Mouse (Mus musculus): ENCODE results near the gene Lpp. TPM values are rescaled to one million over a fixed set of nuclear protein-coding genes. Genes with fewer than 3 reads are reported as not detected.

The Lpp gene
- polyA plus RNA-seq, 1 experiment, result 18.7 TPM

GRCm38 (mm10) chr16:24723641-24724040, 330.3 kb downstream of the Lpp start:
- 92% methylated on average over 4 of the region's 4 CpGs for WGBS
- no peaks in the 10 kb centered on the region for H3K4me1 ChIP-seq (ENCODE audit: control insufficient read depth, insufficient read depth, low read length)
- TF ChIP-seq CTCF (IDR thresholded peaks at IDR 0.05; ENCODE audit: insufficient read depth, low read length) (no peak), POLR2A (IDR thresholded peaks at IDR 0.05; ENCODE audit: borderline replicate concordance, extremely low read depth, low read depth, low read length) (no peak)

GRCm38 (mm10) chr16:24732751-24733150, 339.4 kb downstream of the Lpp start:
- Histone ChIP-seq H3K4me3 (replicated peaks; ENCODE audit: extremely low read depth, low read depth, low read length) (no peak overlapping the region), H3K4me1 (ENCODE audit: control insufficient read depth, insufficient read depth, low read length) (peaks cover 4% of the 10 kb centered on the region; the same call in 1 of the 2 replicates)
- DNase-seq, result no peak
- TF ChIP-seq CTCF (IDR thresholded peaks at IDR 0.05; ENCODE audit: insufficient read depth, low read length) (no peak), POLR2A (IDR thresholded peaks at IDR 0.05; ENCODE audit: borderline replicate concordance, extremely low read depth, low read depth, low read length) (no peak)
- 30% methylated on average over 1 of the region's 1 CpGs for WGBS

More at GRCm38 (mm10) chr16:24723641-24724040, 330.3 kb downstream of the Lpp start:
- DNase-seq, result no peak
- no peak overlapping the region for H3K4me3 ChIP-seq (replicated peaks; ENCODE audit: extremely low read depth, low read depth, low read length)

- no peak for TF ChIP-seq CTCF (IDR thresholded peaks at IDR 0.05; ENCODE audit: insufficient read depth, low read length)
- Histone ChIP-seq H3K4me1 (ENCODE audit: control insufficient read depth, insufficient read depth, low read length) (peaks cover 4% of the 10 kb centered on the region), H3K4me3 (replicated peaks; ENCODE audit: extremely low read depth, low read depth, low read length) (no peak overlapping the region)
- DNase-seq, result no peak
- WGBS, result 84% methylated on average over 1 of the region's 1 CpGs
These were observed 340.0 kb downstream of the Lpp start for GRCm38 (mm10) chr16:24733321-24733720.

GRCm38 (mm10) chr16:24735754-24736153, 342.4 kb downstream of the Lpp start:
- WGBS, result 83% methylated on average over 2 of the region's 2 CpGs
- H3K4me1 ChIP-seq (ENCODE audit: control insufficient read depth, insufficient read depth, low read length), result peaks cover 4% of the 10 kb centered on the region
- H3K4me3 ChIP-seq (replicated peaks; ENCODE audit: extremely low read depth, low read depth, low read length), result no peak overlapping the region
- TF ChIP-seq POLR2A (IDR thresholded peaks at IDR 0.05; ENCODE audit: borderline replicate concordance, extremely low read depth, low read depth, low read length) (no peak), CTCF (IDR thresholded peaks at IDR 0.05; ENCODE audit: insufficient read depth, low read length) (no peak)
- DNase-seq, result no peak

- TF ChIP-seq CTCF (IDR thresholded peaks at IDR 0.05; ENCODE audit: insufficient read depth, low read length) (no peak), POLR2A (IDR thresholded peaks at IDR 0.05; ENCODE audit: borderline replicate concordance, extremely low read depth, low read depth, low read length) (no peak)
- 48% methylated on average over 10 of the region's 10 CpGs for WGBS
These were observed 344.2 kb downstream of the Lpp start for GRCm38 (mm10) chr16:24737362-24738057.

GRCm38 (mm10) chr16:24740714-24741113, 347.4 kb downstream of the Lpp start:
- 84% methylated on average over 4 of the region's 4 CpGs for WGBS
- Histone ChIP-seq H3K4me1 (ENCODE audit: control insufficient read depth, insufficient read depth, low read length) (peaks cover 2% of the 10 kb centered on the region), H3K4me3 (replicated peaks; ENCODE audit: extremely low read depth, low read depth, low read length) (no peak overlapping the region)
- DNase-seq, result no peak
- TF ChIP-seq CTCF (IDR thresholded peaks at IDR 0.05; ENCODE audit: insufficient read depth, low read length), result no peak
- no peak for TF ChIP-seq POLR2A (IDR thresholded peaks at IDR 0.05; ENCODE audit: borderline replicate concordance, extremely low read depth, low read depth, low read length)

More at GRCm38 (mm10) chr16:24737362-24738057, 344.2 kb downstream of the Lpp start:
- no peak for DNase-seq
- Histone ChIP-seq H3K4me3 (replicated peaks; ENCODE audit: extremely low read depth, low read depth, low read length) (no peak overlapping the region), H3K4me1 (ENCODE audit: control insufficient read depth, insufficient read depth, low read length) (peaks cover 4% of the 10 kb centered on the region)

- TF ChIP-seq POLR2A (IDR thresholded peaks at IDR 0.05; ENCODE audit: borderline replicate concordance, extremely low read depth, low read depth, low read length), result no peak
- no peak for TF ChIP-seq CTCF (IDR thresholded peaks at IDR 0.05; ENCODE audit: insufficient read depth, low read length)
- H3K4me3 ChIP-seq (replicated peaks; ENCODE audit: extremely low read depth, low read depth, low read length), result no peak overlapping the region
- H3K4me1 ChIP-seq (ENCODE audit: control insufficient read depth, insufficient read depth, low read length), result no peaks in the 10 kb centered on the region
- no peak for DNase-seq
These were observed 356.5 kb downstream of the Lpp start for GRCm38 (mm10) chr16:24749816-24750215.

GRCm38 (mm10) chr16:24756141-24756540, 362.8 kb downstream of the Lpp start:
- TF ChIP-seq POLR2A (IDR thresholded peaks at IDR 0.05; ENCODE audit: borderline replicate concordance, extremely low read depth, low read depth, low read length), result no peak
- no peak for TF ChIP-seq CTCF (IDR thresholded peaks at IDR 0.05; ENCODE audit: insufficient read depth, low read length)
- 68% methylated on average over 9 of the region's 9 CpGs for WGBS

GRCm38 (mm10) chr16:24766051-24766450, 372.7 kb downstream of the Lpp start:
- TF ChIP-seq POLR2A (IDR thresholded peaks at IDR 0.05; ENCODE audit: borderline replicate concordance, extremely low read depth, low read depth, low read length), result no peak
- no peak for TF ChIP-seq CTCF (IDR thresholded peaks at IDR 0.05; ENCODE audit: insufficient read depth, low read length)
- no peak for DNase-seq

More at GRCm38 (mm10) chr16:24756141-24756540, 362.8 kb downstream of the Lpp start:
- no peaks in the 10 kb centered on the region for H3K4me1 ChIP-seq (ENCODE audit: control insufficient read depth, insufficient read depth, low read length)
- DNase-seq, result no peak
- H3K4me3 ChIP-seq (replicated peaks; ENCODE audit: extremely low read depth, low read depth, low read length), result no peak overlapping the region

GRCm38 (mm10) chr16:24766596-24766995, 373.3 kb downstream of the Lpp start:
- Histone ChIP-seq H3K4me3 (replicated peaks; ENCODE audit: extremely low read depth, low read depth, low read length) (no peak overlapping the region), H3K4me1 (ENCODE audit: control insufficient read depth, insufficient read depth, low read length) (no peaks in the 10 kb centered on the region)
- TF ChIP-seq POLR2A (IDR thresholded peaks at IDR 0.05; ENCODE audit: borderline replicate concordance, extremely low read depth, low read depth, low read length) (no peak), CTCF (IDR thresholded peaks at IDR 0.05; ENCODE audit: insufficient read depth, low read length) (no peak)
- 91% methylated on average over 2 of the region's 2 CpGs for WGBS
- no peak for DNase-seq

More at GRCm38 (mm10) chr16:24766051-24766450, 372.7 kb downstream of the Lpp start:
- Histone ChIP-seq H3K4me3 (replicated peaks; ENCODE audit: extremely low read depth, low read depth, low read length) (no peak overlapping the region), H3K4me1 (ENCODE audit: control insufficient read depth, insufficient read depth, low read length) (no peaks in the 10 kb centered on the region)
- 77% methylated on average over 3 of the region's 3 CpGs for WGBS

All from lung, adult 2 months (tissue).